Mouse (Mus musculus) gastrocnemius, postnatal 4 days (tissue): ENCODE data around the gene Gm13287. TPM values are rescaled to one million over a fixed set of nuclear protein-coding genes. Genes with fewer than 3 reads are reported as not detected.
"Not testable (repeated sequence)": the region's sequence is repeated elsewhere in the genome, so short reads cannot be mapped to it uniquely, and the experiment has no call there.

Experiments used
- DNase-seq, 2 experiments: peaks; one replicate each; pipeline ENCODE4 v3.0.0; 2021 to 2022; ENCODE audit warnings: low spot score in 2 of 2, mixed read lengths in 2 of 2
- long read RNA-seq, 2 experiments: library from polyadenylated mRNA; stranded (forward); transcript quantifications; one replicate each; pipeline ENCODE4 v2.0.0; 2021
- total RNA-seq, 2 experiments: library from RNA; stranded (reverse); gene quantifications; 2 replicates each; pipeline ENCODE4 v1.2.3; 2021

Gm13287 gene
- not detected for total RNA-seq
- long read RNA-seq, experiment 1: 0 reads
- long read RNA-seq, experiment 2: 0 reads

DNA sequence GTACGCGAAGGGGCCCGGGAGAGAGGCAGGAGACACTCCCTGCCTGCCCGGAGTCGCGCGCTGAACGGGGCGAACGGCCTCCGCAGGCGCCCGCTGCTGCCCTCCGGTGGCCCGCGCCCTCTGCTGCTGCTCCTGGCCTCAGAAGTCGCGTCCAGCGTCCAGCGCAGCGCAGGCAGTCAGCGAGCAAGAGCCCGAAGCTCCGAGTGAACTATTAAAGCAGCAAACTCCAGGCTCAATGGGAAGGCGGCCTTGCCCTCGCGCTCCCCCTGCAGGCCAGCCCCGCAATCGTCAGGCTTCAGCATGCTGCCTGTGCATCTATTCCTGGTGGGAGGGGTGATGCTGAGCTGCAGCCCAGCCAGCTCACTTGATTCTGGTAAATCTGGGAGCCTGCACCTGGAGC is at the start of gene Gm13287:
Gm13287 (plus strand) TSS at position 301 of the 400 bp plus-strand sequence.
- not testable (repeated sequence) for DNase-seq

GRCm38 (mm10) chr4:88754818-88755340 is 48.2 kb upstream of the Gm13287 start, which contains the start of gene Gm13271:
Gene Gm13271, plus strand, starts transcription at chr4:88754868.
- DNase-seq: peak; percentile 68 to 69

- peak in 1 of 2 experiments; percentile 10 for DNase-seq
These were observed 46.2 kb upstream of the Gm13287 start for GRCm38 (mm10) chr4:88756581-88757513.

DNA sequence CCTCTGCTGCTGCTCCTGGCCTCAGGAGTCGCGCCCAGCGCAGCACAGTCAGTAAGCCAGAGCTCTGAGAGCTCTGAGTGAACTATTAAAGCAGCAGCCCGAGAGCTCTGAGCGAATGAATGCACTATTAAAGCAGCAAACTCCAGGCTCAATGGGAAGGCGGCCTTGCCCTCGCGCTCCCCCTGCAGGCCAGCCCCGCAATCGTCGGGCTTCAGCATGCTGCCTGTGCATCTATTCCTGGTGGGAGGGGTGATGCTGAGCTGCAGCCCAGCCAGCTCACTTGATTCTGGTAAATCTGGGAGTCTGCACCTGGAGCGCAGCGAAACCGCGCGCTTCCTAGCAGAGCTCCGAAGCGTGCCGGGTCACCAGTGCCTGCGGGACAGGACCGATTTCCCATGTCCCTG is 45.4 kb upstream of the Gm13287 start:
- DNase-seq: peak; percentile 81 to 83

GRCm38 (mm10) chr4:88758751-88759150 is 44.3 kb upstream of the Gm13287 start:
- not testable (repeated sequence) for DNase-seq

GRCm38 (mm10) chr4:88759610-88760268 is 43.3 kb upstream of the Gm13287 start, which contains the start of gene Gm13283:
Gene Gm13283, plus strand, starts transcription at chr4:88760119.
- DNase-seq: peak; percentile 42 to 47

DNA sequence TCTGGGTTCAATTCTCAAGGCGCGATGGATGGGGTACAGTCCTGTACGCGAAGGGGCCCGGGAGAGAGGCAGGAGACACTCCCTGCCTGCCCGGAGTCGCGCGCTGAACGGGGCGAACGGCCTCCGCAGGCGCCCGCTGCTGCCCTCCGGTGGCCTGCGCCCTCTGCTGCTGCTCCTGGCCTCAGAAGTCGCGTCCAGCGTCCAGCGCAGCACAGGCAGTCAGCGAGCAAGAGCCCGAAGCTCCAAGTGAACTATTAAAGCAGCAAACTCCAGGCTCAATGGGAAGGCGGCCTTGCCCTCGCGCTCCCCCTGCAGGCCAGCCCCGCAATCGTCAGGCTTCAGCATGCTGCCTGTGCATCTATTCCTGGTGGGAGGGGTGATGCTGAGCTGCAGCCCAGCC is 42.6 kb upstream of the Gm13287 start:
- peak; percentile 30 to 67 for DNase-seq

DNA sequence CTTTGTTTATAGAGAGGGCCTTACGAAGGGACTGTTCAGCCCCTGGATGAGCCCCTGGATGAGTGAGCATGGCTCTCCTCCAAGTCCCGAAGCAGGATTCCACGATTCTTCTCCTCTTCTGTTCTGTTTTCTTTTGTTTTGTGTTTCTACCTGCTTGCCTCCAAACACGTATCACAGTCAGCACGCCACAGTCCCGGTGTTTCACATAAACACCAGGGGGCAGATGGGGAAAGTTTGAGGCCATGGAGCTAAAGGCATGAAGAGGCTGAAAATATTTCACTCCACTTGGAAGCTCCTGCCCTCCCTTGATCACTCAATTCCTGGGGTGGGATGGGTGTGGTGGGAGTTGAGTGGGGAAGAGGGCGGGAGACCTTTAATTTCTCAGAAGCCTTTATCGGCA is 41.3 kb upstream of the Gm13287 start:
- DNase-seq: peak; percentile 78 to 85

- DNase-seq: peak in 1 of 2 experiments; percentile 20
These were observed 40.7 kb upstream of the Gm13287 start for GRCm38 (mm10) chr4:88762341-88762740.

DNA sequence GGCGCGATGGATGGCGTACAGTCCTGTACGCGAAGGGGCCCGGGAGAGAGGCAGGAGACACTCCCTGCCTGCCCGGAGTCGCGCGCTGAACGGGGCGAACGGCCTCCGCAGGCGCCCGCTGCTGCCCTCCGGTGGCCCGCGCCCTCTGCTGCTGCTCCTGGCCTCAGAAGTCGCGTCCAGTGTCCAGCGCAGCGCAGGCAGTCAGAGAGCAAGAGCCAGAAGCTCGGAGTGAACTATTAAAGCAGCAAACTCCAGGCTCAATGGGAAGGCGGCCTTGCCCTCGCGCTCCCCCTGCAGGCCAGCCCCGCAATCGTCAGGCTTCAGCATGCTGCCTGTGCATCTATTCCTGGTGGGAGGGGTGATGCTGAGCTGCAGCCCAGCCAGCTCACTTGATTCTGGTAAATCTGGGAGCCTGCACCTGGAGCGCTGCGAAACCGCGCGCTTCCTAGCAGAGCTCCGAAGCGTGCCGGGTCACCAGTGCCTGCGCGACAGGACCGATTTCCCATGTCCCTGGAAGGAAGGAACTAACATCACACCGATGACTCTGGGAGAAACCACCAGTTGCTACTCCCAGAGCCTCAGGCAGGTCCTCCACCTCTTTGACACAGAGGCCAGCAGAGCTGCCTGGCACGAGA is 39.6 kb upstream of the Gm13287 start:
- peak in 1 of 2 experiments; percentile 34 for DNase-seq

GRCm38 (mm10) chr4:88773534-88773933 is 29.5 kb upstream of the Gm13287 start, which contains the start of gene Gm13290:
Gene Gm13290, plus strand, starts transcription at chr4:88773834.
- DNase-seq: not testable (repeated sequence)

DNA sequence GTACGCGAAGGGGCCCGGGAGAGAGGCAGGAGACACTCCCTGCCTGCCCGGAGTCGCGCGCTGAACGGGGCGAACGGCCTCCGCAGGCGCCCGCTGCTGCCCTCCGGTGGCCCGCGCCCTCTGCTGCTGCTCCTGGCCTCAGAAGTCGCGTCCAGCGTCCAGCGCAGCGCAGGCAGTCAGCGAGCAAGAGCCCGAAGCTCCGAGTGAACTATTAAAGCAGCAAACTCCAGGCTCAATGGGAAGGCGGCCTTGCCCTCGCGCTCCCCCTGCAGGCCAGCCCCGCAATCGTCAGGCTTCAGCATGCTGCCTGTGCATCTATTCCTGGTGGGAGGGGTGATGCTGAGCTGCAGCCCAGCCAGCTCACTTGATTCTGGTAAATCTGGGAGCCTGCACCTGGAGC is 26.4 kb upstream of the Gm13287 start, which contains the start of gene Gm13289:
Gm13289 (plus strand) TSS at position 301 of the 400 bp plus-strand sequence.
- DNase-seq: not testable (repeated sequence)

GRCm38 (mm10) chr4:88779550-88779949 is 23.5 kb upstream of the Gm13287 start, which contains the start of gene Gm13272:
Gene Gm13272, plus strand, starts transcription at chr4:88779850.
- not testable (repeated sequence) for DNase-seq

DNA sequence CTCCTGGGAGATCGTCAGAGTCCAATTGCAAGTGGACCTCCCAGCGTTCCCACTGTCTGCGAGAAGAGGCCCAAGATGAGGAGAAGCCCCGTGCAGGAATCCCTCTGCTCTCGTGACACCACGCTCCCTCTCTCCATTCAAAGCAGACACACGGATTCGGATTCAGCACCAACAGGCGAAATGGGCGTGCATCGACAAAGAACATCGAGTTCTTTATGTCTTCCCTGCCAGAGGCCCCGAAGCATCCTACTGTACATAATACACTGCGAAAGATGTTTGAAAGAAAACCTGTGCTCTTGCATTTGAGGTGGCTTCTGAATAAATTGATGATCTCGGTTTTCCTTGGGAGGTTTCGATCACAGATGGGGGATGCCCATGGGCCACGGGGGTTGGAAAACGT is 22.7 kb upstream of the Gm13287 start:
- DNase-seq: peak in 1 of 2 experiments; percentile 14

DNA sequence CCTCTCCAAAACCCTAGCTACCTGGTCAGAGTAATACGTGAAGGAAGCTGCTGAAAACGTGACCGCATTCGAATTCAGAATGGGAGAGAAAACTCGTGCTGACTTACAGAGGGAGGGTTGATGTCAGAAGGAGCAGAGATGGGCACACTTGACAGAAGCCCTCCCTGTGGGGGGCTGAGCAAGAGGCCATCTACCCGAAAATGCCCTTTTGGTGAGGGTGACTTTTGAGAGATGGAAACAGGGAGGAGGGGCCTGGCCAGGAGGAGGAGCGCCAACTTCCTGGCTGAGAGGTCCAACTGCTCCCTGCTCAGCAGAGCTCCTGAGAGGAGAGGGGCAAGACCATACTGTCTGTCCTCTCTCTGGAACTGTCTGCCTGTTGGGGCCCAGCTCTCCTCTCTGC is 21.2 kb upstream of the Gm13287 start, which contains the start of gene Ifnz:
Ifnz (plus strand) TSS at position 301 of the 400 bp plus-strand sequence.
- DNase-seq: not testable (repeated sequence)

DNA sequence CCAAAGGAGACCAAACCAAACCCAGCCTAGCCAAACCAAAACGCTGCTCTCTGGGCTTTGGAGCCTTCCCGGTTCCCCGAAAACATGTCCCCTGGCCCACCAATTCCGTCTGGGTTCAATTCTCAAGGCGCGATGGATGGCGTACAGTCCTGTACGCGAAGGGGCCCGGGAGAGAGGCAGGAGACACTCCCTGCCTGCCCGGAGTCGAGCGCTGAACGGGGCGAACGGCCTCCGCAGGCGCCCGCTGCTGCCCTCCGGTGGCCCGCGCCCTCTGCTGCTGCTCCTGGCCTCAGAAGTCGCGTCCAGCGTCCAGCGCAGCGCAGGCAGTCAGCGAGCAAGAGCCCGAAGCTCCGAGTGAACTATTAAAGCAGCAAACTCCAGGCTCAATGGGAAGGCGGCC is 20.7 kb upstream of the Gm13287 start:
- DNase-seq: not testable (repeated sequence)

- DNase-seq: not testable (repeated sequence)
These were observed 17.6 kb upstream of the Gm13287 start, which contains the start of gene Gm13276 for GRCm38 (mm10) chr4:88785409-88785808. Gene Gm13276, plus strand, starts transcription at chr4:88785709.

GRCm38 (mm10) chr4:88788402-88788801 is 14.7 kb upstream of the Gm13287 start, which contains the start of gene Gm13277:
Gene Gm13277, plus strand, starts transcription at chr4:88788632.
- peak; percentile 20 to 52 for DNase-seq

GRCm38 (mm10) chr4:88791250-88791649 is 11.8 kb upstream of the Gm13287 start, which contains the start of gene Gm13278:
Gene Gm13278, plus strand, starts transcription at chr4:88791550.
- not testable (repeated sequence) for DNase-seq
